Mouse (Mus musculus) adipocyte (in vitro differentiated cells): ENCODE measurements around the gene Rpl13a.
A peak's percentile ranks its signal among the peaks of the same experiment; 100 is the strongest.

ENCODE experiments used
- DNase-seq: peaks from one replicate; pipeline ENCODE4 v3.0.0-alpha.2; 2016; ENCODE audit warnings: low spot score

The Rpl13a gene

DNA sequence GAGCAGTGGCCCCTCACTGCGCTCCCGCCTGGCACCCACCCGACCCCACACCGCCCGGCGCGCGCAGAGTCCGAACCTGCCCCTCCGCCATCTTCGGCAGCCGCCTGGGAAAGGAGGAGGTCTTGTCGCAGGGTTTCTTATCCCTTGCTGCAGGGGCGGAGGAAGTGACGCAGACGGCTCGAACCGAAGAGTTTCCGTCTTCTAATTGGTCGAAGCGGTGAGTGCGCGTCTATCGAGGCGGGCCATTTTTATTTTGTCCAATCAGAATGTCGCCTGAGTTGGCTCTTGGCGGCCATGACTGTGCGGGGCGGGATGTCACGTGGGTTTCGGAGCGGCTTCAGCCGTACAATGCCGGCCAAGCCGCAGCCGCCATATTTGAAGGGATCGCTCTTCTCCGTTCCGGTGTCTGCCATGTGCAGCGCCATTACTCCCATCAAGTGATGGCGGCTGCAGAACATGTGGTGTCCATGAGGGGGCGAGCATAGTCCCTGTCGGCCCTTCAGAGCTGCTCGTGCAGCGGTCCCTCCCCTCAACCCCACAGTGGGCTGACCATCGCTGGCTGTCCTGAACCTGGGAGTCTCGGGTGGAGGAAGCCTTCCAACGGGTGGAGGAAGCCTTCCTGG lies at the start of gene Rpl13a:
Gene Rpl13a (minus strand): TSS at position 138 of the 623 bp plus-strand sequence.
- DNase-seq, result peak; percentile 98

- no peak for DNase-seq
Observed at GRCm38 (mm10) chr7:45176356-45176755, 47.8 kb upstream of the Rpl13a start.

DNA sequence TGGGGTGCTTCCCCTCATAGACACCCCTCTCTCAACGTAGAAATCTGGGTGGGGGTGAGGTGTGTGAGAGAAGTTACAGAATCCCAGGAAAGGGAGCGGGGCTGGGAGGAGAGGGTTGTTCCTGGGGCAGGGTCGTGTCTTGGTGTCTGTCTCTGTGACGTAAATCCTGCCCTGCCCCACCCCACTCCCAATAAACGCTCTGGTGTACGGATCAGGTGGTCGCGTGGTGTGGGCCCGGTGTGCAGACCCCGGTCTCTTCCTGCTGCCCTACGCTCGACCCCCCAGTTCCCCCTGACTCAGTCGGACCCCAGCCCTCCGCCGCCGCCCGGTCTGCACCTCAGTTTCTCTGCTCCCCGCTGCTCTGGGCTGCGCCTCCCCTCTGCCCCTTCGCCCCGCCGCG lies 47.4 kb upstream of the Rpl13a start:
- DNase-seq, result no peak

DNA sequence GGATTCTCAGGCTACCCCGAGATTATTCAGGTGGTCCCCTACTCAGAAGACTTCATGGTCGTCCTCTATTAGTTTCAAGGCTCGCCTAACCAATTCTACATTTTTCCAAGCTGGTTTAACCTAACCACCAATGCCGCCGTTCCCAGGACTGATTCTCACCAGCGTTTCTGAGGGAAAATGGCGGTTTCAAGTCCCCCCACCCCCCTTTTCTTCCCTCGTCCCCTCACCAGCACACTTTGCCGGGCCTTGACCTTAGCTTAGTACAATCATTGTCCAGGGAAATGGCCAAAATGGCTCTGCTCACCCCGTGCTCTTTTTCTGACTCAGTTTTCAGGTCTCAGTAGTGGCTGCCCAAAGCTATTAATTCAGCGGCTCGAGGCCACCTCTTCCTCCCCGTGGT lies 46.8 kb upstream of the Rpl13a start:
- DNase-seq, result no peak

- DNase-seq, result no peak
Observed at GRCm38 (mm10) chr7:45174567-45175280, 46.2 kb upstream of the Rpl13a start.

DNA sequence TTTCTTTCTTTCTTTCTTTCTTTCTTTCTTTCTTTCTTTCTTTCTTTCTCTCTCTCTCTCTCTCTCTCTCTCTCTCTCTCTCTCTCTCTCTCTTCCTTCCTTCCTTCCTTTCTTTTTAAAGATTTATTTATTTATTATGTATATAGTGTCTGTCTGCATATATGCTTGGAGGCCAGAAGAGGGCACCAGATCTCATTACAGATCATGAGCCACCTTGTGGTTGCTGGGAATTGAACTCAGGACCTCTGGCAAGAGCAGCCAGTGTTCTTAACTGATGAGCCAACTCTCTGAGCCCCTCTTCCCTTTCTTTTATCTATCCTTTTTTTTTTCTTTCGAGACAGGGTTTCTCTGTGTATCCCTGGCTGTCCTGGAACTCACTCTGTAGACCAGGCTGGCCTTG lies 45.2 kb upstream of the Rpl13a start:
- DNase-seq, result peak; percentile 19

DNA sequence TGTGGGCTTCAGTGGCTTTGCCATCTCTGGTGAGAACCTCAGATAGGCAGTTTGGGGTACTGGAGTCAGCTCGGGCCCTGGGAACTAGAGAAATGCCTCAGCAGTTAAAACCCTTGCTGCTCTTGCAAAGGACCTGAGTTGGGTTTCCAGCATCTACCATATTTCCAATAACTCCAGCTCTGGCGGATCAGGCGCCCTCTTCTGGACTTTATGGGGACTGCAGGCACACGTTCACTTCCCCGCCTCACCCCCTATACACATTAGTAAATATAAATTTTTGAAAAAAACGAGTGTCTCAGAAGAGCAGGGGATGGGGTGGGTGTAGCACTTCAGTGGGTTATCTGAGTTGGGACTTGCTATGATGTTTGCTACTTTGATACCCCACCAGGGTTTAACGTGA lies 44.4 kb upstream of the Rpl13a start:
- DNase-seq, result no peak

GRCm38 (mm10) chr7:45169495-45169894 lies 40.9 kb upstream of the Rpl13a start:
- DNase-seq, result no peak

GRCm38 (mm10) chr7:45168656-45169055 lies 40.1 kb upstream of the Rpl13a start:
- DNase-seq, result no peak

GRCm38 (mm10) chr7:45167761-45168445 lies 39.3 kb upstream of the Rpl13a start:
- DNase-seq, result no peak

DNA sequence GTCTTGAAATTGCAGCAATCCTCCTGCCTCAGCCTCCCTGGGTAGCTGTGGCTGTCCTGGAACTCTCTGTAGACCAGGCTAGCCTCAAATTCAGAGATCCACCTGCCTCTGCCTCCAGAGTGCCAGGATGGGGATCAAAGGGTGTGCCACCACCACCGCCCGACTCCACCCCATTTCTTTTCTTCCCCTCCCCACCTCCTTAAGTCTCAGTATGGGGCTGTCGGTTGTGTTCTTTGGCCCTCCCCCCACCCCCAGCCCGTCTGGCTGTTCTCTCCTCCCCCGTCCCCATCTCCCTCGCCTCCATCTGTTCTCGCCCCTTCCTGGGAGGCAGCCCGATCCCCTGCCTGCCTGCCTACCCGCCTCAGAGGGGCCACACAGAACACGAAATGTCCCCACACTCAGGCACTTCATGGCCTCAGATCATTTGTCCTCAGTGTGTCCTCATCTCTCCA lies 38.4 kb upstream of the Rpl13a start:
- no peak for DNase-seq

GRCm38 (mm10) chr7:45165701-45166100 lies 37.1 kb upstream of the Rpl13a start:
- no peak for DNase-seq

DNA sequence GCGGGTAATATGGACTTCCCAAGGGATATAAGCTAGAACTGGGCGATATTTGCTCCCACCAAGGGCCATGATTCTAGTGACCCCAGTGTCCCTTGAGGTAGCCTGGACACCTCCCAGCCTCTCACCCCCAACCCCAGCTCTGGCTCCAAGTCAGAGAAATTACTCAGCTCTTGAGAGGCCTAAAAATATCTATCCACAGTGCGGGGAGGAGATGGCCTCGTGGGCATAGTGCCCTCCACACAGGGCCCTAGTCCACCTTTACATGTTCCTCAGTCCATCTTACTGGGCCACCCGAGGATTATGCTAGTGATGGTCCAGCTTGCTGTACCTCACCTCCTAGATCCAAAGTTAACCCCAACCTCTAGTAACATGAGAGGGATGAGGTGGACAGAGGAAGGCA lies 36.3 kb upstream of the Rpl13a start:
- no peak for DNase-seq

- DNase-seq, result no peak
Observed at GRCm38 (mm10) chr7:45163735-45164490, 35.4 kb upstream of the Rpl13a start, which contains the start of gene Slc17a7. Slc17a7 (plus strand) TSS chr7:45163949.

DNA sequence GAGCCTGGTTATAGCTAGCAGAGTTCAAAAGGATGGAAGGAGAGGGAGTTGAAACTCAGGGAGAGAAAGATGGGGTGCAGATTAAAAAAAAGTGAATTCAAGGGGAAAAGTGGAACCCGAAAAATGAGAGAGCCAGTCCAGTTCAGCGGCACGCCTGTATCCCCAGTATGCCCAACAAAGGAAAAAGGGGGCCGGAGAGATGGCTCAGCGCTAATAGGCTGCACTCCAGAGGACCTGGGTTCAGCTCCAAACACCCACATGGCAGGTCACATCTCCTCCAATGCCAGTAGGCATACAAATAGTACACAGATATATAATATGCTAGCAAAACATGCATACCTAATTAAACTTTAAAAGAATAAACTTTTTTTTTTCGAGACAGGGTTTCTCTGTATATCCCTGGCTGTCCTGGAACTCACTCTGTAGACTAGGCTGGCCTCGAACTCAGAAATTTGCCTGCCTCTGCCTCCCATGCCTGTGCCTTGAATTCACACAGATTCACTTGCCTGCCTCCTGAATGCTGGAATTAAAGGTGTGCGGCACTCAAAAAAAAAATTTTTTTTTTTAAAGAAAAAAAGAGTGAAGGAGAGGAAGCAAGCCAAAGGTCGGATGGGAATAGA lies 34.5 kb upstream of the Rpl13a start:
- no peak for DNase-seq

DNA sequence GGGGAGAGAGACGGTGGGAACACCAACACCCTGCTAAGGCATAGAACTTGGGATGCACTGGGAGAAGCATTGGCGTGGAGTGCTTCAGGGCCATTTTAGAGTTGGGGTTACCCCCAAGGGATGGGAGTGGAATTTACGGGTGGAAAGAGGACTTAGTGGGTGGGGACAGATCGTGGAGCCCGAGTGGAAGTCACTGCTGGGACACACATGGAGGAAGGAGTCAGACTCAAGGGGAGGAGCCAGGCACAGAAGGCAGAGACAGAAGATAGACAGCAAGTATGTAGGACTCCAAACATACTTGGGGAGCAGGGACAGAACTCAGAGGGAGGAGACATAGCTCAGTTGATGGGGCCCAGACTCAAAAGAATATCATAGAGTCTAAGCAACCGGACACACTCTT lies 34.0 kb upstream of the Rpl13a start:
- no peak for DNase-seq

DNA sequence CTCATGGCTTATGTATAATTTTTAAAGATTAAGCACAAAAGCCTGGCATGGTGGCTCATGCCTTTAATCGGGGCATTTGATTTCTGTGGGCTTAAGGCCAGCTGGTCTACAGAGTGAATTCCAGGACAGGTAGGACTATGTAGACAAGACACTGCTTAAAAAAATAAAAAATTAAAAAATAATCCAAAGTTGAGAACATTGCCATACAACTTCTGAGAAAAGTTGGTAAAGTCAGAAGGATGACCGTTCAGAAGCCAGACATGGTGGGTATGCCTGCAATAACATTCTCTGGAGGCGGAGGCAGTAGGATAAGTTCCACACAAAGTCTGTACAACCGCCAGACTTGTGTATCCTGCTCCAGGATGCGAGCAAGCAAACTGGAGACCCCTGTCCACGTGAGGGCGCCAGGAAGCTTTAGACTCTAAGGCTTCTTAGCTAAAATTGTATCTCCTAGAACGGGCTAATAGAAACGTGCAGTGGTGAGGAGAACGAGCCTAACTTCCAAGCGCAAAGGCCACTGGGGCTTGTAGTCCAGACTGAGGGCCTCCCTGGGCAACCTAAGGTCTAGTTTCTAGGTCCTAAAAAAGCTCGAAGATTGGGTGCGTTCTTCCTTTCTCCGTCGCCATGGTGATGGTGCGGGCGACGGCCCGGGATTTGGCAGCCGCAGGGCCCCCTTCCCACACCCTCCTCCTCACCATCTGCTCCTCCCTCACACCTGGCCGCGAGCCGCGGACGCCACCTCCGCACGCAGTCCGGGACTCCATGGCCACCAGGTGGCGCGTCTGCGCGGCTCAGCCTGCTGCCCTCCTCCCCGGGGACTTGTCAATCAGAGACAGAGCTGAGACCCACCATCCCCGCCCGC lies 33.3 kb upstream of the Rpl13a start:
- peak; percentile 75 for DNase-seq

DNA sequence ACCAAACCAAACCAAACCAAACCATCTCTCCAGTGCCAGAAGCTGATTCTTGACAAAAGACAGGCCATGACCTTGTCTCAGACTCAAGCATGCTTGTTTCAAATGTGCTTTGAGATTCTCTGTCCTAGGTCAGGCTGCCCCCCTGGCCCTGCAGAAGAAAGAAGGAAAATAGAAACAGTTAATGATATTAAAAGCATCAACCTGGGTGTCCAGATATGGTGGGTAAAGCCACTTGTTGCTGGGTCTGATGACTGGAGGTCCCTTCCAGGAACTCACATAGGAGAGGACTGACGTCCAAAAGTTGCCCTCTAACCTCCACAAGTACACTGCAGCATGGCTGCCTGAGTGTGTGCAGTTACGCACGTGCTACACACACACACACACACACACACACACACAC lies 32.3 kb upstream of the Rpl13a start:
- DNase-seq, result no peak

DNA sequence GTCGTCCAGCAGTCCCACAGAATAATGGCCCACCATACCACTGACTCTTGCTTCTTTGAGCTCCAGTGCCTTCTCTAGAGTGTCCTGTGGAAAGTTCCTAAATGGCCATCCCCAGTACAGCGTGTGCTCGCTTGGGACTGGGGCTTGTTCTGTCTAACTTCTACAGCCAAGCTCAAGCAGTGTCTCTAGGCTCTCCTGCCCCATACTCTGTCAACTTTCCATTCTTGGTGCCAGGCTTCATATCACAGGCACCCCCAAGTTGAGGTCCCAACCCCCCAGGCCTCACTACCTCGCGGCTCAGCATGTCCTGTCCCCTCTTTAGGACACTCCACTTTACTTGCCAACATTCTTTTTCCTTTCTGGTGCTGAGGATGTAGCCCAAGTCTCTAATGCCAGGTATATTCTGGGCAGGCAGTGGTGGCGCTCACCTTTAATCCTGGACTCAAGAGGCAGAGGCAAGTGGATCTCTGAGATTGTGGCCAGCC lies 31.8 kb upstream of the Rpl13a start:
- DNase-seq, result no peak

DNA sequence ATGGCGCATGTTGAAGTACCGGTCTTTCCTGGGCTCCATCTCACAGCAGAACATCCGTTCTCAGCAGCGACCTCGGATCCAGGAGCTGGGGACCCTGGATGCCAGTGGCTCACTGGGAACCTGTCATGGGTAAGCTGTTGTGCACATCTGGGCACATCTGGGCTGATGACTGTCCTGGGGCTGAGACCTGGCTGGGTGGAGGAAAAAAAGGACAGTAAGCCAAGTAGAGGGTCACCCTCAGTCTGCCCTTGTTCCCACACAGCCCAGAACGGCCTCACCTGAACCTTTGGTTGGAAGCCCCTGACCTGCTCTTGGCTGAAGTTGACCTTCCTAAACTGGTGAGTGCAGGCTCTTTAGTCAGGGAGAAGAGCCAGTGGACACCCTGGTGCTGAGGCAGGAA lies 30.4 kb upstream of the Rpl13a start:
- no peak for DNase-seq

GRCm38 (mm10) chr7:45157459-45157858 lies 28.9 kb upstream of the Rpl13a start:
- no peak for DNase-seq
